Mouse (Mus musculus) inflammation-experienced regulatory T-cells, adult 16 weeks (primary cell): ENCODE measurements around the gene Mageb18. TPM values are rescaled to one million over a fixed set of nuclear protein-coding genes. Genes with fewer than 3 reads are reported as not detected.

ENCODE experiments used
- polyA plus RNA-seq: library from polyadenylated mRNA; unstranded; fragments of 100-300 nt; shearing (Covaris generic); gene quantifications from one replicate; pipeline ENCODE4 v1.2.1, GENCODE M21; 2017

Mageb18 gene
- not detected for polyA plus RNA-seq

GRCm38 (mm10) chrX:92599472-92599871 is at the start of gene Mageb18:
TSS of gene Mageb18 (minus strand) at chrX:92599572.

GRCm38 (mm10) chrX:92489649-92490048 is 109.7 kb downstream of the Mageb18 start, which contains the start of gene Gm5941:
TSS of gene Gm5941 (plus strand) at chrX:92489949.

Other genes with a start within 250 kb of the Mageb18 start
- gene Gm5941, start 109.6 kb downstream of the Mageb18 start, polyA plus RNA-seq: not detected